Mouse (Mus musculus): ENCODE results near the gene Uggt1. TPM values are rescaled to one million over a fixed set of nuclear protein-coding genes. Genes with fewer than 3 reads are reported as not detected.

Uggt1 gene
- total and polyA plus RNA-seq, 2 experiments from 2014 or later, result 16.0 to 26.7 TPM

- Histone ChIP-seq H3K4me3 (ENCODE audit: low read depth, low read length) (no peak overlapping the region), H3K9ac (replicated peaks; ENCODE audit: low read depth, low read length) (no peak overlapping the region), H3K27ac (ENCODE audit: low read depth) (no peak overlapping the region), H3K27me3 (ENCODE audit: control insufficient read depth, insufficient read depth, low read length) (no peaks in the 10 kb centered on the region), H3K9me3 (replicated peaks; ENCODE audit: control insufficient read depth, low read length) (no peaks in the 10 kb centered on the region), H3K4me2 (ENCODE audit: low read depth, low read length) (no peak overlapping the region), H3K36me3 (replicated peaks; ENCODE audit: control insufficient read depth, insufficient read depth, low read length) (no peaks in the 10 kb centered on the region), H3K4me1 (ENCODE audit: control insufficient read depth, insufficient read depth) (peaks cover 13% of the 10 kb centered on the region)
- ATAC-seq (ENCODE audit: insufficient read depth, low read depth), result no peak
- DNase-seq (ENCODE audit: low spot score), result no peak
- WGBS, result 59% methylated on average over 8 of the region's 8 CpGs
- TF ChIP-seq CTCF (IDR thresholded peaks at IDR 0.05; ENCODE audit: low read depth) (no peak), EP300 (IDR thresholded peaks at IDR 0.05; ENCODE audit: low read depth) (no peak)
These were observed 111.5 kb downstream of the Uggt1 start for GRCm38 (mm10) chr1:36133041-36133440.

GRCm38 (mm10) chr1:36132211-36132610 lies 112.3 kb downstream of the Uggt1 start:
- ATAC-seq (ENCODE audit: insufficient read depth, low read depth) (no peak), DNase-seq (ENCODE audit: low spot score) (no peak)
- 65% methylated on average over 4 of the region's 4 CpGs for WGBS
- Histone ChIP-seq H3K9me3 (replicated peaks; ENCODE audit: control insufficient read depth, low read length) (no peaks in the 10 kb centered on the region), H3K4me2 (ENCODE audit: low read depth, low read length) (no peak overlapping the region), H3K27me3 (ENCODE audit: control insufficient read depth, insufficient read depth, low read length) (no peaks in the 10 kb centered on the region), H3K4me1 (ENCODE audit: control insufficient read depth, insufficient read depth) (peaks cover 13% of the 10 kb centered on the region), H3K4me3 (ENCODE audit: low read depth, low read length) (no peak overlapping the region), H3K36me3 (replicated peaks; ENCODE audit: control insufficient read depth, insufficient read depth, low read length) (no peaks in the 10 kb centered on the region), H3K27ac (ENCODE audit: low read depth) (no peak overlapping the region), H3K9ac (replicated peaks; ENCODE audit: low read depth, low read length) (no peak overlapping the region)
- TF ChIP-seq EP300 (IDR thresholded peaks at IDR 0.05; ENCODE audit: low read depth) (no peak), CTCF (IDR thresholded peaks at IDR 0.05; ENCODE audit: low read depth) (no peak)

- Histone ChIP-seq H3K9me3 (replicated peaks; ENCODE audit: control insufficient read depth, low read length) (no peaks in the 10 kb centered on the region), H3K9ac (replicated peaks; ENCODE audit: low read depth, low read length) (no peak overlapping the region), H3K27me3 (ENCODE audit: control insufficient read depth, insufficient read depth, low read length) (no peaks in the 10 kb centered on the region), H3K36me3 (replicated peaks; ENCODE audit: control insufficient read depth, insufficient read depth, low read length) (no peaks in the 10 kb centered on the region), H3K27ac (ENCODE audit: low read depth) (no peak overlapping the region), H3K4me2 (ENCODE audit: low read depth, low read length) (no peak overlapping the region), H3K4me3 (ENCODE audit: low read depth, low read length) (no peak overlapping the region), H3K4me1 (ENCODE audit: control insufficient read depth, insufficient read depth) (peaks cover 13% of the 10 kb centered on the region)
- DNase-seq (ENCODE audit: low spot score), result no peak
- ATAC-seq (ENCODE audit: insufficient read depth, low read depth), result no peak
- TF ChIP-seq EP300 (IDR thresholded peaks at IDR 0.05; ENCODE audit: low read depth) (no peak), CTCF (IDR thresholded peaks at IDR 0.05; ENCODE audit: low read depth) (no peak)
- WGBS, result 53% methylated on average over 8 of the region's 8 CpGs
These were observed 112.8 kb downstream of the Uggt1 start for GRCm38 (mm10) chr1:36131766-36132165.

GRCm38 (mm10) chr1:36131154-36131553 lies 113.4 kb downstream of the Uggt1 start:
- DNase-seq (ENCODE audit: low spot score) (no peak), ATAC-seq (ENCODE audit: insufficient read depth, low read depth) (no peak)
- H3K4me3 ChIP-seq (ENCODE audit: low read depth, low read length), result no peak overlapping the region
- peaks cover 13% of the 10 kb centered on the region for H3K4me1 ChIP-seq (ENCODE audit: control insufficient read depth, insufficient read depth)
- WGBS, result 38% methylated on average over 4 of the region's 4 CpGs
- no peak for TF ChIP-seq CTCF (IDR thresholded peaks at IDR 0.05; ENCODE audit: low read depth)
- H3K27me3 ChIP-seq (ENCODE audit: control insufficient read depth, insufficient read depth, low read length), result no peaks in the 10 kb centered on the region
- H3K27ac ChIP-seq (ENCODE audit: low read depth), result no peak overlapping the region
- no peak overlapping the region for H3K4me2 ChIP-seq (ENCODE audit: low read depth, low read length)
- H3K36me3 ChIP-seq (replicated peaks; ENCODE audit: control insufficient read depth, insufficient read depth, low read length), result no peaks in the 10 kb centered on the region
- no peak overlapping the region for H3K9ac ChIP-seq (replicated peaks; ENCODE audit: low read depth, low read length)
- H3K9me3 ChIP-seq (replicated peaks; ENCODE audit: control insufficient read depth, low read length), result no peaks in the 10 kb centered on the region

- WGBS, result 50% methylated on average over 4 of the region's 4 CpGs
- Histone ChIP-seq H3K4me2 (ENCODE audit: low read depth, low read length) (no peak overlapping the region), H3K36me3 (replicated peaks; ENCODE audit: control insufficient read depth, insufficient read depth, low read length) (no peaks in the 10 kb centered on the region), H3K9me3 (replicated peaks; ENCODE audit: control insufficient read depth, low read length) (no peaks in the 10 kb centered on the region), H3K4me1 (ENCODE audit: control insufficient read depth, insufficient read depth) (peaks cover 13% of the 10 kb centered on the region), H3K9ac (replicated peaks; ENCODE audit: low read depth, low read length) (no peak overlapping the region), H3K27ac (ENCODE audit: low read depth) (no peak overlapping the region), H3K4me3 (ENCODE audit: low read depth, low read length) (no peak overlapping the region), H3K27me3 (ENCODE audit: control insufficient read depth, insufficient read depth, low read length) (no peaks in the 10 kb centered on the region)
- DNase-seq (ENCODE audit: low spot score), result no peak
- TF ChIP-seq CTCF (IDR thresholded peaks at IDR 0.05; ENCODE audit: low read depth), result no peak
- TF ChIP-seq EP300 (IDR thresholded peaks at IDR 0.05; ENCODE audit: low read depth), result no peak
- ATAC-seq (ENCODE audit: insufficient read depth, low read depth), result peak; percentile 42
These were observed 114.0 kb downstream of the Uggt1 start for GRCm38 (mm10) chr1:36130307-36131035.

GRCm38 (mm10) chr1:36129881-36130280 lies 114.6 kb downstream of the Uggt1 start:
- Histone ChIP-seq H3K9ac (replicated peaks; ENCODE audit: low read depth, low read length) (no peak overlapping the region), H3K4me1 (ENCODE audit: control insufficient read depth, insufficient read depth) (peaks cover 13% of the 10 kb centered on the region), H3K36me3 (replicated peaks; ENCODE audit: control insufficient read depth, insufficient read depth, low read length) (no peaks in the 10 kb centered on the region), H3K9me3 (replicated peaks; ENCODE audit: control insufficient read depth, low read length) (no peaks in the 10 kb centered on the region), H3K27me3 (ENCODE audit: control insufficient read depth, insufficient read depth, low read length) (no peaks in the 10 kb centered on the region), H3K4me2 (ENCODE audit: low read depth, low read length) (no peak overlapping the region), H3K4me3 (ENCODE audit: low read depth, low read length) (no peak overlapping the region), H3K27ac (ENCODE audit: low read depth) (no peak overlapping the region)
- WGBS, result 82% methylated on average over 8 of the region's 8 CpGs
- DNase-seq (ENCODE audit: low spot score) (no peak), ATAC-seq (ENCODE audit: insufficient read depth, low read depth) (no peak)
- TF ChIP-seq EP300 (IDR thresholded peaks at IDR 0.05; ENCODE audit: low read depth) (no peak), CTCF (IDR thresholded peaks at IDR 0.05; ENCODE audit: low read depth) (no peak)

Data from heart, postnatal 0 days (tissue).